In the genomic region with DNA sequence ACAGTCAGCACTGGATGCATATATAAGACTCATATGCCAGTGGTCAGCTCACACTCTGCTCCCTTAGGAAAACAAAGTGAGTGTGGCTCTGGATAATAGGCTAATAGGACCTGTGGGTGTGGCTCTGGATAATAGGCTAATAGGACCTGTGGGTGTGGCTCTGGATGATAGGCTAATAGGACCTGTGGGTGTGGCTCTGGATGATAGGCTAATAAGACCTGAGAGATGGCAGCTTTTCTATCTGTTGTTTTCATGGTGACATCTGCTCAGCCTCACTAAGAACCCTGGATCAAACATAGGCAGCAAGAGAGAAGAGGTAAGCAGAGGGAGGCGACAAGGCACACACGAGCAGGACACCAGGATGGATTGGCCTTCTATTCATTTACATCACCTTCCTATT, we compare ENCODE assay signal across 19 mouse cellular contexts.
"Had no signal": no experiment of that assay in that cellular context is flagged by ENCODE, and none has a peak within 500 bp of the region (broad histone marks: within the 10 kb centered on the region; RNA-seq: fewer than 3 reads in every experiment).

No protein-coding gene starts in this region.

- ATAC-seq: intestine, postnatal 0 days; midbrain, embryonic 15.5 days had no signal

- DNase-seq: kidney, adult 2 months; kidney, postnatal 25 days; layer of hippocampus, adult 9-11 months; lung, adult 18-20 months; lung, postnatal 10 days; thymus, adult 2 months; thymus, postnatal 14 days; thymus, postnatal 4 days had no signal

- H3K4me2 ChIP-seq: limb, embryonic 13.5 days; lung, embryonic 15.5 days; midbrain, embryonic 12.5 days; midbrain, embryonic 15.5 days; neural tube, embryonic 12.5 days; neural tube, embryonic 15.5 days had no signal

- H3K27me3 ChIP-seq: limb, embryonic 13.5 days; lung, embryonic 15.5 days; midbrain, embryonic 12.5 days; midbrain, embryonic 15.5 days; neural tube, embryonic 12.5 days; neural tube, embryonic 15.5 days had no signal

- H3K4me1 ChIP-seq: limb, embryonic 10.5 days; limb, embryonic 13.5 days; midbrain, embryonic 15.5 days; neural tube, embryonic 12.5 days; neural tube, embryonic 15.5 days had no signal

- H3K9me3 ChIP-seq: limb, embryonic 10.5 days; limb, embryonic 13.5 days; lung, embryonic 15.5 days; midbrain, embryonic 12.5 days; midbrain, embryonic 15.5 days; neural tube, embryonic 12.5 days; neural tube, embryonic 15.5 days had no signal

- H3K27ac ChIP-seq: kidney, postnatal 0 days; layer of hippocampus, adult 2 months; limb, embryonic 10.5 days; limb, embryonic 13.5 days; lung, embryonic 15.5 days; midbrain, embryonic 12.5 days; midbrain, embryonic 15.5 days; neural tube, embryonic 12.5 days; neural tube, embryonic 15.5 days; stomach, postnatal 0 days had no signal

- H3K36me3 ChIP-seq: limb, embryonic 10.5 days; limb, embryonic 13.5 days; lung, embryonic 15.5 days; midbrain, embryonic 12.5 days; midbrain, embryonic 15.5 days; neural tube, embryonic 12.5 days; neural tube, embryonic 15.5 days had no signal

- H3K4me3 ChIP-seq: layer of hippocampus, adult 2 months; limb, embryonic 10.5 days; limb, embryonic 13.5 days; lung, embryonic 15.5 days; midbrain, embryonic 12.5 days; midbrain, embryonic 15.5 days; neural tube, embryonic 12.5 days; neural tube, embryonic 15.5 days had no signal

- H3K9ac ChIP-seq: limb, embryonic 13.5 days; lung, embryonic 15.5 days; midbrain, embryonic 12.5 days; midbrain, embryonic 15.5 days; neural tube, embryonic 12.5 days; neural tube, embryonic 15.5 days had no signal
